8 mouse cellular contexts compared by ENCODE assay signal in the genomic region with DNA sequence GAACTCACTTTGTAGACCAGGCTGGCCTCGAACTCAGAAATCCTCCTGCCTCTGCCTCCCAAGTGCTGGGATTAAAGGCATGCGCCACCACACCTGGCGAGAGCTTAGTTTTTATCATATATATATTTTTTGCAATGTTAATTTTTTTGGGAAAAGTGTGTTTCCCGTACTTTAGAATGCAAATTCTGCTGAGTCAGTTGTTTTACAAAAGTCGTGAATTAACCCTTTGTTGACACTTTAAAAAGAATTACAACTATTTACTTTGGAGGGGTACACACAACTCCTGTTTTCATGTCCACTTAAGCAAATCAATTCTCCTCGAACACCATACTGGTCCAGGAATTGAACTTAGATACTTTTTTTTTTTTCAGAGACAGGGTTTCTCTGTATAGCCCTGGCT. TPM values are rescaled to one million over a fixed set of nuclear protein-coding genes. Genes with fewer than 3 reads are reported as not detected.
DNase-seq lines count a peak whose midpoint lies in the region; ATAC-seq and TF ChIP-seq lines count a peak whose summit lies in the region.

No protein-coding gene starts in this region.

- no peak for TF ChIP-seq CTCF in heart, postnatal 0 days (IDR thresholded peaks at IDR 0.05; ENCODE audit: low read depth)
- no peak for TF ChIP-seq CTCF in bone marrow macrophage, adult 2 months (IDR thresholded peaks at IDR 0.05; ENCODE audit: low read depth, low read length)

- DNase-seq in heart, postnatal 0 days (ENCODE audit: low spot score), result no peak
- DNase-seq in heart, postnatal 36 days, result no peak
- peak; percentile 15 for DNase-seq in midbrain, embryonic 14.5 days
- no peak for DNase-seq in gastrocnemius, postnatal 36 days
- no peak for DNase-seq in kidney, postnatal 25 days
- DNase-seq in layer of hippocampus, adult 8-10 months (ENCODE audit: low spot score in 2 of 2), result no peak

- H3K4me2 ChIP-seq in heart, postnatal 0 days (ENCODE audit: low read depth, low read length), result peak overlapping the region; percentile 95
- H3K4me2 ChIP-seq in hindbrain, embryonic 16.5 days (ENCODE audit: low read length), result peak overlapping the region; percentile 65
- peak overlapping the region; percentile 69 for H3K4me2 ChIP-seq in midbrain, embryonic 14.5 days (ENCODE audit: low read length)

- no peak overlapping the region for H3K27ac ChIP-seq in heart, postnatal 0 days (ENCODE audit: low read depth)
- no peak overlapping the region for H3K27ac ChIP-seq in bone marrow macrophage, adult 2 months (ENCODE audit: insufficient read depth, low read depth, low read length)
- H3K27ac ChIP-seq in hindbrain, embryonic 16.5 days (ENCODE audit: low read depth, low read length), result no peak overlapping the region
- H3K27ac ChIP-seq in midbrain, embryonic 14.5 days (replicated peaks; ENCODE audit: low read depth, low read length), result no peak overlapping the region

- H3K4me3 ChIP-seq in heart, postnatal 0 days (ENCODE audit: low read depth, low read length), result peak overlapping the region; percentile 87
- peak overlapping the region; percentile 88 for H3K4me3 ChIP-seq in bone marrow macrophage, adult 2 months (ENCODE audit: insufficient read depth, low read length)
- peak overlapping the region; percentile 82 for H3K4me3 ChIP-seq in hindbrain, embryonic 16.5 days (ENCODE audit: low read length)
- peak overlapping the region; percentile 88 for H3K4me3 ChIP-seq in midbrain, embryonic 14.5 days (replicated peaks; ENCODE audit: low read depth, low read length)

- TF ChIP-seq EP300 in heart, postnatal 0 days (IDR thresholded peaks at IDR 0.05; ENCODE audit: low read depth), result no peak

- no peak for TF ChIP-seq POLR2A in bone marrow macrophage, adult 2 months (IDR thresholded peaks at IDR 0.05; ENCODE audit: borderline replicate concordance, low read depth, low read length)

- H3K27me3 ChIP-seq in heart, postnatal 0 days (ENCODE audit: control insufficient read depth, insufficient read depth, low read length), result no peaks in the 10 kb centered on the region
- H3K27me3 ChIP-seq in hindbrain, embryonic 16.5 days (replicated peaks; ENCODE audit: control insufficient read depth, insufficient read depth, low read length), result no peaks in the 10 kb centered on the region
- H3K27me3 ChIP-seq in midbrain, embryonic 14.5 days (ENCODE audit: control insufficient read depth, insufficient read depth, low read length), result no peaks in the 10 kb centered on the region

- H3K36me3 ChIP-seq in heart, postnatal 0 days (replicated peaks; ENCODE audit: control insufficient read depth, insufficient read depth, low read length), result peaks cover 14% of the 10 kb centered on the region
- peaks cover 9% of the 10 kb centered on the region for H3K36me3 ChIP-seq in hindbrain, embryonic 16.5 days (ENCODE audit: control insufficient read depth, insufficient read depth, low read length)
- peaks cover 31% of the 10 kb centered on the region for H3K36me3 ChIP-seq in midbrain, embryonic 14.5 days (ENCODE audit: control insufficient read depth, insufficient read depth, low read length)

- no peak for ATAC-seq in heart, postnatal 0 days (ENCODE audit: insufficient read depth, low read depth)
- no peak for ATAC-seq in hindbrain, embryonic 16.5 days
- ATAC-seq in midbrain, embryonic 14.5 days (ENCODE audit: low FRiP score, low TSS enrichment), result no peak

- whole genome bisulfite sequencing in heart, postnatal 0 days, result 60% methylated on average over 6 of the region's 6 CpGs
- 69% methylated on average over 6 of the region's 6 CpGs for WGBS in hindbrain, embryonic 16.5 days
- WGBS in midbrain, embryonic 14.5 days, result 69% methylated on average over 6 of the region's 6 CpGs

- no peaks in the 10 kb centered on the region for H3K9me3 ChIP-seq in heart, postnatal 0 days (replicated peaks; ENCODE audit: control insufficient read depth, low read length)
- no peaks in the 10 kb centered on the region for H3K9me3 ChIP-seq in hindbrain, embryonic 16.5 days (ENCODE audit: control insufficient read depth, low read length)
- H3K9me3 ChIP-seq in midbrain, embryonic 14.5 days (ENCODE audit: control insufficient read depth, low read length), result no peaks in the 10 kb centered on the region

- intact Hi-C loops in heart, postnatal 36 days (cut with DNase I), result no loop called here
- intact Hi-C loops in gastrocnemius, postnatal 36 days (cut with DNase I), result no loop called here

- H3K9ac ChIP-seq in heart, postnatal 0 days (replicated peaks; ENCODE audit: low read depth, low read length), result no peak overlapping the region
- no peak overlapping the region for H3K9ac ChIP-seq in hindbrain, embryonic 16.5 days (ENCODE audit: low read depth, low read length)
- no peak overlapping the region for H3K9ac ChIP-seq in midbrain, embryonic 14.5 days (replicated peaks; ENCODE audit: low read length)

- no peaks in the 10 kb centered on the region for H3K4me1 ChIP-seq in heart, postnatal 0 days (ENCODE audit: control insufficient read depth, insufficient read depth)
- peaks cover 24% of the 10 kb centered on the region for H3K4me1 ChIP-seq in bone marrow macrophage, adult 2 months (ENCODE audit: control insufficient read depth, insufficient read depth, low read length)
- H3K4me1 ChIP-seq in hindbrain, embryonic 16.5 days (ENCODE audit: control insufficient read depth, insufficient read depth, low read depth, low read length), result peaks cover 27% of the 10 kb centered on the region
- H3K4me1 ChIP-seq in midbrain, embryonic 14.5 days (ENCODE audit: control insufficient read depth, insufficient read depth, low read length), result peaks cover 29% of the 10 kb centered on the region

RNA-seq across cellular contexts. Expression of a gene that starts 15.3 kb away (rescaled TPM):
- 111 and 120 TPM in 2 replicates for total RNA-seq in heart, postnatal 0 days (2014; rRNA removed; ENCODE audit: low replicate concordance)
- 63.6 and 66.4 TPM in 2 replicates for polyA plus RNA-seq in heart, postnatal 0 days (2015; fragmentation: Nextera tagmentation; extraction: Ambion mirVana)
- total RNA-seq in heart, postnatal 36 days (2021), result 10 to 100 TPM; 57.4 to 60.2 TPM
- polyA plus RNA-seq in bone marrow macrophage, adult 2 months (2012; ENCODE audit: insufficient read depth, insufficient read length, missing spikeins), result 44.1 and 50.5 TPM in 2 replicates
- polyA plus RNA-seq in hindbrain, embryonic 16.5 days (2015; fragmentation: Nextera tagmentation; extraction: Ambion mirVana), result 154 and 170 TPM in 2 replicates
- 188 and 191 TPM in 2 replicates for polyA plus RNA-seq in midbrain, embryonic 14.5 days (2014; fragmentation: Nextera tagmentation; extraction: Ambion mirVana)
- total RNA-seq in gastrocnemius, postnatal 36 days (2021), result 10 to 100 TPM; 30.4 to 32.0 TPM
- total RNA-seq in layer of hippocampus, adult 8-10 months (2022), result 100 to 1,000 TPM; 156 to 177 (median 173) TPM

RNA-seq across cellular contexts. Expression of a gene that starts 15.4 kb away (rescaled TPM):
- total RNA-seq in heart, postnatal 0 days (2014; rRNA removed; ENCODE audit: low replicate concordance), result 7.8 and 28.3 TPM in 2 replicates
- polyA plus RNA-seq in heart, postnatal 0 days (2015; fragmentation: Nextera tagmentation; extraction: Ambion mirVana), result 31.9 and 32.3 TPM in 2 replicates
- 10 to 100 TPM; 23.4 to 27.4 TPM for total RNA-seq in heart, postnatal 36 days (2021)
- polyA plus RNA-seq in bone marrow macrophage, adult 2 months (2012; ENCODE audit: insufficient read depth, insufficient read length, missing spikeins), result 29.7 and 31.9 TPM in 2 replicates
- polyA plus RNA-seq in hindbrain, embryonic 16.5 days (2015; fragmentation: Nextera tagmentation; extraction: Ambion mirVana), result 69.3 and 77.6 TPM in 2 replicates
- polyA plus RNA-seq in midbrain, embryonic 14.5 days (2014; fragmentation: Nextera tagmentation; extraction: Ambion mirVana), result 93.2 and 139 TPM in 2 replicates
- 10 to 100 TPM; 21.1 to 23.8 TPM for total RNA-seq in gastrocnemius, postnatal 36 days (2021)
- total RNA-seq in layer of hippocampus, adult 8-10 months (2022), result 10 to 100 TPM; 50.9 to 70.5 (median 62.2) TPM
